Mouse (Mus musculus): Measurements from ENCODE around the gene Brap.
"Not testable (repeated sequence)": the region's sequence is repeated elsewhere in the genome, so short reads cannot be mapped to it uniquely, and the experiment has no call there.

Gene Brap

GRCm38 (mm10) chr5:121660059-121660896 lies at the start of gene Brap, which contains the start of gene Acad10:
Brap (plus strand) TSS chr5:121660563.
Acad10 (minus strand) TSS chr5:121660514.
- peak; percentile 82 to 93 for DNase-seq (ENCODE audit: low spot score in 2 of 2)

DNA sequence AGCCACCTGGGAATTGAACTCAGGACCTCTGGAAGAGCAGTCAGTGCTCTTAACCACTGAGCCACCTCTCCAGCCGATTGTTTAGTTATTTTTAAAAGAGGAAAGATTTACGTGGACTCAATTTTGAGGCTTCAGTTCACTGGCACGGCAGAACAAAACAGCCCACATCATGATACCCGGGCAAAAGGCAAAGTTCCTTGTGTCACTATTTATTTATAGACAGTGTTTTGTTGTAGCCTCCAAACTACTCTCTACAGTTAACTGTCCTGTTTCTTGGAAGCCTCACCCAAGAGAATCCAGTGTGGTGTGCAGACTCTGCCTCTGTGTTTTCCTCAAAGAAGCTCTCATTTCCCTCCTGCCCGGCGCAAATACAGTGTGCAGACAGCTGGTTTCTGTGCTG lies 48.3 kb upstream of the Brap start:
- DNase-seq (ENCODE audit: low spot score in 2 of 2) = no peak

DNA sequence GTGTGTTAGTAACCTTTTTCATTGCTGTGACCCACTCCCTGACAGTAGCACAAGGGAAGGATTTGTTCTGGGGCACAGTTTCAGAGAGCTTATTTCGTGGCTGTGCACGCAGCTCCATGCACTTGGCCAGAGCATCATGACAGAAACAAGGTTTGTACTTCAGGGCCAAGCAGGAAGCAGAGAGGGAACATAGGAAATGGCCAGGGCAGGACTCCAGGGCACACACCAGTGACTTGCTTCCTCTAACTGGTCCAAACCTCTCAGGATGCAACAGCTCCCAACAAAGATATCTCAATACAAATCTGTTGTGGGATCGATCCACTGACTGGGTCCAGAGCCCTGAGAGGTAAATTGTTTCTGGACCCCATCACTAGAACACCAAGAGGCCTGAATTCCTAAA lies 45.4 kb upstream of the Brap start:
- not testable (repeated sequence) for DNase-seq (ENCODE audit: low spot score in 2 of 2)

DNA sequence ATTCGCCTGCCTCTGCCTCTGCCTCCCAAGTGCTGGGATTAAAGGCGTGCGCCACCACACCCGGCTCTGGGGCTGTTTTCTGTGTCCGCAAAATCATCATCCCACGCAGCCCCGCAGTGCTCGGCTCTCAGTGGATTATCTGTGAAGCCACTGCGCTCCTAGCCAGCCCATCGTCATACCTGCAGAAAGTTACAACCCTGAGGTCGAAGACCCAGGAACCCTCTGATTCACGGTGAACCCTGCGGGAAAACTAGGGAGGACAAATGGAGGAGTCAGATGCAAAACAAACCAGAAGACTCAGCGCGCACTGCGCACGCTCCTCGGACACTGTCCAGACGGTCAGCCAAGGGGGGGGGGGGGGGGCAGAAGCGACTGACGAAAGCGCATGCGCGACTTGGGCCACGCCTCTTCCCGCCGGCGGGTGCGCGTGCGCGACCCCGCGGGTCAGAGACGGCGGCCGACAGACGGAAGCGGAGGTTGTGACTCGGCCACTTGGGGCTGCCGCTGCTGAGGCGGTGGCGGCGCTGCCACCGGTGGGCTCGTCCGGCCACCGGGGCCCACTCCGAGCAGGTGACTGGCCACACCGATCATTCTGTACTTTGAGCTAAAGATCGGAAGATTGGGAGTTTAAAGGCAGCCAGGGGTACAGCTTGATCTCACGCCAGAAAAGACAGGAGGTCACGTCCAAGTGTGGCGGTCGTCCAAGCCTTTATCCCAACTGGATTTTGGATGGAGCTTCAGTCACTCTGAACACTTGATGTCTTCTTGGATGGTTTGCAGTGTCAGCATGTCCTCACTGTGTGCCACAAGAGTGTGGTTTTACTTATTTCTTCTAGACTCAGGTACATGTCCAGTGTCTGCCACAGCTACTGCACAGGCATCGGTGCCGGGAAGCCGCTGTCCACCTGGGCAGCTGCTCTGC lies 41.5 kb upstream of the Brap start, which contains the start of gene Acad12:
TSS of gene Acad12 (minus strand) at position 347 of the 922 bp plus-strand sequence.
- peak in 1 of 2 experiments; percentile 70 for DNase-seq (ENCODE audit: low spot score in 2 of 2)

GRCm38 (mm10) chr5:121621102-121621501 lies 39.3 kb upstream of the Brap start:
- no peak for DNase-seq (ENCODE audit: low spot score in 2 of 2)

GRCm38 (mm10) chr5:121623241-121623640 lies 37.1 kb upstream of the Brap start:
- no peak for DNase-seq (ENCODE audit: low spot score in 2 of 2)

GRCm38 (mm10) chr5:121627871-121628270 lies 32.5 kb upstream of the Brap start:
- DNase-seq (ENCODE audit: low spot score in 2 of 2) = peak in 1 of 2 experiments; percentile 74

- not testable (repeated sequence) for DNase-seq (ENCODE audit: low spot score in 2 of 2)
These were observed 29.2 kb upstream of the Brap start for GRCm38 (mm10) chr5:121631106-121631647.

DNA sequence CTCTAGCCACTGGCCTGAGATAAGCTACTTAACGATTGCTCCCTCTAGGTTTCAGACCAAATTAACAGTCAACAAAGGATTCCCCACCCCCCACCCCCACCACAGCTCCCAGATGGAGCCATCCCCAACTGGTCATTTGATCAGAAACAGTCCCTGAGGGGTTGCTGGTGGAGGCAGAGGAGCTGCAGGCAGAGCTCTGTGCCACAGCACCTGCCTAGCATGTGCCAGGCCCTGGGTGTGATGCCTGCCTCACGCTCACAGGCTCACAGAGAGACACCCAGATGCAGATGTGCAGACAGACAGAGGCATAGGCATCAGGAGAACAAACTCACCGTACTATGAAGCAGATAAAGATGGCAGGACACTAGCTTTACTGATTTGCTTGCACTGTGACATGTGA lies 27.6 kb upstream of the Brap start:
- DNase-seq (ENCODE audit: low spot score in 2 of 2) = no peak

- DNase-seq (ENCODE audit: low spot score in 2 of 2) = no peak
These were observed 25.7 kb upstream of the Brap start for GRCm38 (mm10) chr5:121634668-121635067.

GRCm38 (mm10) chr5:121637296-121637695 lies 23.1 kb upstream of the Brap start:
- no peak for DNase-seq (ENCODE audit: low spot score in 2 of 2)

DNA sequence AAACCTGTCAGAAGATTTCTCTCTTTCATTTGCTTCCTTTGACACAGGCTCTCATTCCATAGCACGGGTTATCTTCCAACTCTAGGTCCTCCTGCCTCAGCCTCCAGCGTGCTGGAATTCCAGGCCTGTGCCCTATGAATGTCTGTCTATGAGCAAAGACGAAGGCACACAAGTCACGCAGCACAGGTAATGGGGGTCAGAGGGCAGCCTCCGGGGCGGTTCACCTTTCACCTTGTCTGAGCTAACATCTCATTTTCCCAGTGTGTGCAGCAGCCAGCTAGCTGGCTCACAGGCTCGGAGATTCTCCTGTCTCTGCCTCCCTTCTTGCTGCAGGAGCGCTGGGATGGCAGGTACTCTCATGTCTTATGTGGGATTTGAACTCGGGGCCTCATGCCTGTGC lies 20.8 kb upstream of the Brap start:
- DNase-seq (ENCODE audit: low spot score in 2 of 2) = no peak

DNA sequence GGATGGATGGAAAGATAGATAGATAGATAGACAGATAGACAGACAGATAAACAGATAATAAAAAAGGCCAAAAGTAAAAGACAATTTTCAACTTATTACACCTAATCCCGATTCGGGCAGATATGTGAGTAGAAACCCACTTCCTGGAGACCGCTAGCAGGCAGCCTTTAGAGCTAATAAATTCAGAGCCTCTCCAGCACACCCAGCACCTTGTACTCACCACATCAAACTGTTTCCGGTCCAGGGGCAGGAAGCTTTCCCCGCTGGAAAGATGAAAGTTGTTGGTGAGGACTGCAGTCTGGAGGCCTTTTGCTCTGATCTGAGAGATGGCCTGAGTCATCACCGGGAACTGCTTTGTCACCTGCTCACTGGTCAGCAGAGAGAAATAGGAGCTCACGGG lies 11.2 kb upstream of the Brap start:
- no peak for DNase-seq (ENCODE audit: low spot score in 2 of 2)

DNA sequence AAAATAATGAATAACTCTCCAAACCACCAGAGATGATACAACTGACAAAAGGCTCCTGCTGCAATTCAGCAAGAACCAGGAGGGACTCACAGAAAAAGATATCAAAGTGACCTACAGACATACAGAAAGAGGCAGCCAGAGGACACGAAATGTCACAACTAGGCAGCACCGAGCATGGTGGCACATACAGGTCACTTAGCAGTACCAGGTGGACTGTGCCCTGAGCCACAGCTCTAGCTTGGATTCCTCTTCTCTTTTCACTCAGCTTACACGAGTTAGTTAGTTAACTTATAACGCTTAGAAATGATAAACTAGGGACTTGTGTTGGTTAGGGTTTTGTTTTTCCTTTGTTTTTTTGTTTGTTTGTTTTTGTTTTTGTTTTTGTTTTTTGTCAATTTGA lies 5.8 kb upstream of the Brap start:
- no peak for DNase-seq (ENCODE audit: low spot score in 2 of 2)

GRCm38 (mm10) chr5:121656866-121657265 lies 3.5 kb upstream of the Brap start:
- not testable (repeated sequence) for DNase-seq (ENCODE audit: low spot score in 2 of 2)

DNA sequence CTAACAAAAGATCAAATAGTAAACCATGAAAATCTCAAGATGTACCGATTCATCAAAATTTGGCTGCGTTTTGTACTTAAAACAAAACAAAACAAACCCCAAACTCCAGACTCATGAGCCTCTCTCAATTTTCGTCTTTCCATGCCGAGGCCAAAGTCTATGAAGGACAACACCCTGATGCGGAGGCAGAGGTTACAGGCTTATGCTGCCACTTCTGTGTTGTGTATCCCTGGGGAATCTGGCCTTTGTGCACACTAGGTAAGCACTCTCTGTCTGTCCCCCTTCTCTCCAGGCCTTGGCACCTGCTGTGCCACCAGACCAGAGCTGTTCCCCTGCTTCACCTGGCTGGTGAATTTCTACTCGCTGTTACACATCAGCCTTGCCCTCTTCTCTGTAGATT lies 2.7 kb upstream of the Brap start:
- not testable (repeated sequence) for DNase-seq (ENCODE audit: low spot score in 2 of 2)

DNA sequence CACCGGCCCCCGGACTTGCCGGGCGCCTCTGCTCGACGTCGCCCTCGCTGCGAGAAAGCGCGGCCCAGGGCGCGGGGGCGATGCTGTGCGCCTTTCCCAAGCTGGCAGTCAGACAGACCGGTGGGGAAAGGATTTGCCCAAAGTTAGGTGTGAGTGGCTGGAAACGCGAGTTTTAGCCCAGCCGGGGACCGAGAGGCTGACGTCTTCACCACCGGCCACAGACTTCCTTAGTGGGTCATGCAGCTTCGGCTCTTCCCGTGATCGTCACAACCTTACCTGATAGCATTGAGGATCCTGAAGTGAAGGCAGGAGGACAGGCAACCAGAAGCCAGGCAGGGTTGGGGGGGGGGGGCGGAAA lies 513 bp downstream of the Brap start:
- peak in 1 of 2 experiments; percentile 21 for DNase-seq (ENCODE audit: low spot score in 2 of 2)

DNA sequence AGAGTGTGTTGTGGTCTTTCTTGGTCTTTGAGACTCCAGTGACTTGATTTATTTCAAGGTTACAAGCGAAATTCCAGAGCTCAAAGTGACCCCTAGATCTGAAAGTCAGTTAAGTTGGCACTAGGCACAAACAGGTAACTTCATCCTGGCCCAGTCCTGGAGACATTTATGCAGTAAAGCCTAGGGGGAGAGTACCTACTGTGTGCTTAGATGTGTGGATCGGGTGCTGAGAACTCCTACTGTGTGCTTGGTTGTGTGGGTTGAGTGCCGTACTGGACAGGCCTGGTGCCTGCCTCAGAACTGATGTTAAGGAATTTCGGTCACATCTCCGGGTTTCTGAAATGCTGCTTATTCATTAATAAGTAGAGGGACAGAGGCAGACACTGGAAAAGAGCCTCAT lies 1.1 kb downstream of the Brap start:
- no peak for DNase-seq (ENCODE audit: low spot score in 2 of 2)

- DNase-seq (ENCODE audit: low spot score in 2 of 2) = no peak
These were observed 3.1 kb downstream of the Brap start for GRCm38 (mm10) chr5:121663456-121663855.

GRCm38 (mm10) chr5:121664078-121664477 lies 3.7 kb downstream of the Brap start:
- DNase-seq (ENCODE audit: low spot score in 2 of 2) = no peak

DNA sequence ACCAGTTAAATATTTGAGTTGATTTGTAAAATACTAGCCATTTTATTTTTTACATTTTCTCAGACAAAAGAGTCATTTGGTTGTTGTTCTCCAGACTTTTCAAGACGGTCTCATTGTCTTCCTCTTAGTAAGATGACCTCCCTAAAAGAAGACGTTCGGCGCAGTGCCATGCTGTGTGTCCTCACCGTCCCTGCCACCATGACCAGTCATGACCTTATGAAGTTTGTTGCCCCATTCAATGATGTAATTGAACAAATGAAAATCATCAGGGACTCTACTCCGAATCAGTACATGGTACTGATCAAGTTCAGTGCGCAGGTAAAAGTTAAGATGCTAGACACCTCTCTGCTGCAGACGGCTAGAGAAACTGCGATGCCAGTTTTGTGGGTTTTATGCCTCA lies 4.6 kb downstream of the Brap start:
- no peak for DNase-seq (ENCODE audit: low spot score in 2 of 2)

- no peak for DNase-seq (ENCODE audit: low spot score in 2 of 2)
These were observed 6.7 kb downstream of the Brap start for GRCm38 (mm10) chr5:121667067-121667466.

All from left cerebral cortex, adult 9 months (tissue).